Comparison of ENCODE assay signal across 8 mouse cellular contexts in the genomic region with DNA sequence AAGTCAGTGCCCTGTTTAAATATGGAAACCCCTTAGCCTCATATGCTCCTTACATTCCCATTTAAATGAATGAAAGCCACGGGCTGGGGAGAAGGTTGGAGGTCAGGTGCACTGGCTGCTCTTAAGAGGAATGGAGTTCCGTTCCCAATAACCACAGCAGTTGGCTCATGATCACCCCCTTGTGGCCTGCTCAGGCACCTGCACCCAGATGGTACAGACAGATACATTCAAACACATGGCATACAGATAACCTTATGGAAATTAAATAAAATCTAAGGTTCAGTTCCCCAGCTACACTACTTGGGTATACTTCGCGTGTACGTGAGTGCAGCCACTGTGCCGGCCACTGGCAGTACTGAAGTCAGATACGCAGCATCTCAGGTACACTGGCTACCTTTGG.
DNase-seq lines count a peak whose midpoint lies in the region; TF ChIP-seq lines count a peak whose summit lies in the region.

No protein-coding gene starts in this region.

- peak; percentile 83 for DNase-seq in heart, adult 11 months
- no peak for DNase-seq in heart, postnatal 25 days (ENCODE audit: low spot score)
- peak; percentile 13 for DNase-seq in right cerebral cortex, postnatal 14 days
- DNase-seq in right cerebral cortex, postnatal 25 days, result no peak
- peak; percentile 17 for DNase-seq in c-Kit-positive CD71-positive TER-119-negative erythroid progenitor cells, embryonic 14.5 days (ENCODE audit: low read depth)
- peak; percentile 64 for DNase-seq in liver, adult 2 months (ENCODE audit: extremely low read depth, low read depth, low spot score)
- DNase-seq in skeletal muscle tissue, adult 2 months (ENCODE audit: low read depth, low spot score), result peak; percentile 2
- DNase-seq in cerebellum, postnatal 36 days, result no peak

- TF ChIP-seq POLR2A in liver, adult 2 months (IDR thresholded peaks at IDR 0.05; ENCODE audit: extremely low read depth, insufficient read depth, low read length), result no peak

- no peaks in the 10 kb centered on the region for H3K36me3 ChIP-seq in liver, adult 2 months (ENCODE audit: control insufficient read depth, insufficient read depth, low read length)

- TF ChIP-seq CTCF in liver, adult 2 months (IDR thresholded peaks at IDR 0.05; ENCODE audit: low read depth, low read length), result peak; percentile 94

- H3K9ac ChIP-seq in liver, adult 2 months (ENCODE audit: low read depth, low read length), result no peak overlapping the region

- WGBS in liver, adult 2 months, result 61% methylated on average over 7 of the region's 7 CpGs

- H3K79me2 ChIP-seq in liver, adult 2 months (ENCODE audit: control insufficient read depth, insufficient read depth, low read length), result no peaks in the 10 kb centered on the region

- H3K4me3 ChIP-seq in liver, adult 2 months (ENCODE audit: insufficient read depth, low read depth, low read length), result no peak overlapping the region

- no peaks in the 10 kb centered on the region for H3K27me3 ChIP-seq in liver, adult 2 months (ENCODE audit: control insufficient read depth, insufficient read depth, low read length)

- intact Hi-C loops in heart, postnatal 25 days (cut with DNase I), result no loop called here

- no peak overlapping the region for H3K27ac ChIP-seq in liver, adult 2 months (replicated peaks; ENCODE audit: insufficient read depth, low read depth, low read length)

- H3K4me1 ChIP-seq in liver, adult 2 months (ENCODE audit: control insufficient read depth, insufficient read depth, low read length), result peaks cover 4% of the 10 kb centered on the region

Comparison
In these comparisons a context has a peak if more than half of its experiments do, and no peak if none do; other contexts are left out.
1. DNase-seq: peak in heart, adult 11 months (single experiment), right cerebral cortex, postnatal 14 days (single experiment), c-Kit-positive CD71-positive TER-119-negative erythroid progenitor cells, embryonic 14.5 days (single experiment), liver, adult 2 months (single experiment) and skeletal muscle tissue, adult 2 months (single experiment); none in heart, postnatal 25 days (single experiment), right cerebral cortex, postnatal 25 days (single experiment) and cerebellum, postnatal 36 days (0 of 2).